Mouse (Mus musculus) G1E (cell line): Measurements from ENCODE around the gene Nmi.

Experiments
- CTCF ChIP-seq: IDR thresholded peaks from 2 replicates; pipeline ENCODE4 v1.5.1; 2012; ENCODE audit warnings: low read depth, low read length, inconsistent platforms, mixed read lengths
- GATA1 ChIP-seq: IDR thresholded peaks from 2 replicates; pipeline ENCODE4 v1.6.1; 2012; ENCODE audit warnings: borderline replicate concordance, low read length, inconsistent platforms, mixed read lengths
- GATA2 ChIP-seq: IDR thresholded peaks from 2 replicates; pipeline ENCODE4 v1.6.1; 2012; ENCODE audit warnings: low read depth, low read length, inconsistent platforms, borderline replicate concordance
- TAL1 ChIP-seq: conservative IDR thresholded peaks from 2 replicates; pipeline ENCODE4 v1.6.1; 2012; ENCODE audit warnings: low read depth, low read length, inconsistent platforms, mixed read lengths

DNA sequence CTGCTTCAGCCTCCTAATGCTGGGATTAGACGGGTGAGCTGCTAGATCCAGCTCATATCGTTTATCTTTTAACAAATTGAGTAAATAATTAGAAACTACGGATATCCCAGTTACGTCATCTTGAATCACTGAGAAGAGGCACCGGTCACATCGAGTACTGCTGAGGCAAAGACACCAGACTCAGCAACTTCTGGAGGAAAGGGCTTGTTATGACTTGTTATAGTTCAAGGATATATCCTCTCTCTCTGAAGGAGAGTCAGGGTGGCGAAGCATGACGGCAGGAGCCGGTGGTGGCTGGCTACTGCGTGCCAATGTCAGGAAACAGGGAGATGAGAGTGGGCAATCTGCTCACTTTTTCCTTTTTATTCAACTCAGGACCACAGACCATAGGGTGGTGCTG is 11.9 kb upstream of the Nmi start:
- TF ChIP-seq CTCF (no peak), GATA2 (no peak), GATA1 (no peak), TAL1 (no peak)
